Mouse (Mus musculus): ENCODE measurements around the gene Gdf10. TPM values are rescaled to one million over a fixed set of nuclear protein-coding genes. Genes with fewer than 3 reads are reported as not detected.

Gene Gdf10
- polyA plus RNA-seq, 1 experiment from 2014 or later = 1.8 TPM

Other genes with a start within 250 kb of the Gdf10 start
- not detected in 2 replicates for gene Gdf2, start 17.5 kb downstream of the Gdf10 start, polyA plus RNA-seq (2015; fragmentation: Nextera tagmentation; extraction: Ambion mirVana)
- gene Rbp3, start 30.4 kb downstream of the Gdf10 start, polyA plus RNA-seq (2015; fragmentation: Nextera tagmentation; extraction: Ambion mirVana) = not detected in 2 replicates
- gene Zfp488, start 55.2 kb downstream of the Gdf10 start, polyA plus RNA-seq (2015; fragmentation: Nextera tagmentation; extraction: Ambion mirVana) = 0.46 and 0.54 TPM in 2 replicates
- gene Gm30083, start 91.6 kb downstream of the Gdf10 start, polyA plus RNA-seq (2015; fragmentation: Nextera tagmentation; extraction: Ambion mirVana) = not detected in 2 replicates
- not detected in 2 replicates for gene Gm5460, start 93.2 kb downstream of the Gdf10 start, polyA plus RNA-seq (2015; fragmentation: Nextera tagmentation; extraction: Ambion mirVana)
- not detected in 2 replicates for gene Antxrl, start 129.1 kb downstream of the Gdf10 start, polyA plus RNA-seq (2015; fragmentation: Nextera tagmentation; extraction: Ambion mirVana)
- not detected in 2 replicates for gene Anxa8, start 162.4 kb downstream of the Gdf10 start, polyA plus RNA-seq (2015; fragmentation: Nextera tagmentation; extraction: Ambion mirVana)
- gene A630023A22Rik, start 179.2 kb downstream of the Gdf10 start, polyA plus RNA-seq (2015; fragmentation: Nextera tagmentation; extraction: Ambion mirVana) = not detected in 2 replicates
- 0.11 and 0.14 TPM in 2 replicates for gene Npy4r, start 228.9 kb downstream of the Gdf10 start, polyA plus RNA-seq (2015; fragmentation: Nextera tagmentation; extraction: Ambion mirVana)

All from midbrain, embryonic 13.5 days (tissue).